8 mouse cellular contexts compared by ENCODE assay signal in the genomic region with DNA sequence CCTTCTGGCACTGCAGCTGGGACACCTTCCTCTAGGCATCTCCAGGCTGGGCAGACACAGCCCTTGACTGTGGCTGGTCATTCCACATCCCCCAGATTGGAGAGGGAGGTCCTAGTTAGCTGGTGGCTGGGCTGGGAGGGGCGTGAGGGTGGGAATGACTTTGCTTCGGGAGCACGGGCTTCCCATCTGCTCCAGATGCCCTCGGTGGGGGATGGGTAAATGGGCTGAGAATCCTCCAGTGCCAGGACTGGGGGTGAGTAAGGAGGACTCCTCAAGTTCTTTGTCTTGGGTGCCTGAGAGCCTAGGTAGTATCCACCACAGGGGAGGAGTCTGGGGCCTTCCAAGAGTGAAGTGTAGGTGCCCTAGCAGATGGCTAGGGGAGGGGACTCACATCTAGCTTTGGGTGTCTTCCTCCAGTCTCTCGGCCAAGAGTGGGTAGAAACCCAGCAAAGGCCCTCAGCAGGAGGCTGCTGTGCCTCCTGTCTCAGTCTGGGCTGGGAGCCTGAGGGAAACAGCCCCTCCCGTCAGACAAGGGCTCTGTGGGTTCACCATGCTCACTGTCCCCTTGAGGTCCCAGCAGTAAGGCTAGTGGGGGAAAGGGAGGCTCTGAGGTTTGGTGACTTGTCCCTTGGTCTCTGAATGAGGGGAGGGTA. TPM values are rescaled to one million over a fixed set of nuclear protein-coding genes. Genes with fewer than 3 reads are reported as not detected.
A peak's percentile ranks its signal among the peaks of the same experiment; 100 is the strongest.
DNase-seq lines count a peak whose midpoint lies in the region; ATAC-seq and TF ChIP-seq lines count a peak whose summit lies in the region.

No protein-coding gene starts in this region.

- peak; percentile 75 to 79 for DNase-seq in cerebellum, postnatal 10 days
- DNase-seq in cerebellum, adult 2 months: no peak
- DNase-seq in left cerebral cortex, postnatal 4 days: peak; percentile 74
- DNase-seq in left cerebral cortex, adult 11 months (ENCODE audit: low spot score): no peak
- no peak for DNase-seq in ovary, adult 18-20 months (ENCODE audit: low spot score)

- ATAC-seq in kidney, embryonic 16.5 days (ENCODE audit: low FRiP score, low TSS enrichment): no peak
- no peak for ATAC-seq in neural tube, embryonic 15.5 days (ENCODE audit: low FRiP score)
- no peak for ATAC-seq in erythroid progenitor cell, adult 5-6 weeks (replicated peaks; ENCODE audit: low FRiP score, poor library complexity, severe bottlenecking)

- no peaks in the 10 kb centered on the region for H3K27me3 ChIP-seq in cerebellum, adult 2 months (ENCODE audit: control insufficient read depth, insufficient read depth, low read length)
- no peaks in the 10 kb centered on the region for H3K27me3 ChIP-seq in kidney, embryonic 16.5 days (ENCODE audit: insufficient read depth, low read length)
- no peaks in the 10 kb centered on the region for H3K27me3 ChIP-seq in neural tube, embryonic 15.5 days (replicated peaks)

- TF ChIP-seq POLR2A in cerebellum, adult 2 months (IDR thresholded peaks at IDR 0.05; ENCODE audit: borderline replicate concordance, insufficient read depth, low read length): no peak

- H3K36me3 ChIP-seq in kidney, embryonic 16.5 days (ENCODE audit: insufficient read depth, low read length): no peaks in the 10 kb centered on the region
- no peaks in the 10 kb centered on the region for H3K36me3 ChIP-seq in neural tube, embryonic 15.5 days

- no peak overlapping the region for H3K4me3 ChIP-seq in cerebellum, adult 2 months (replicated peaks; ENCODE audit: insufficient read depth, low read depth, low read length)
- H3K4me3 ChIP-seq in kidney, embryonic 16.5 days (ENCODE audit: low read length): no peak overlapping the region
- no peak overlapping the region for H3K4me3 ChIP-seq in neural tube, embryonic 15.5 days (replicated peaks)

- peak overlapping the region; percentile 47 for H3K9ac ChIP-seq in kidney, embryonic 16.5 days (replicated peaks; ENCODE audit: low read length)
- H3K9ac ChIP-seq in neural tube, embryonic 15.5 days (replicated peaks): no peak overlapping the region; the same call in 1 of the 2 replicates

- H3K9me3 ChIP-seq in kidney, embryonic 16.5 days (ENCODE audit: low read length): no peaks in the 10 kb centered on the region
- H3K9me3 ChIP-seq in neural tube, embryonic 15.5 days (replicated peaks): no peaks in the 10 kb centered on the region

- intact Hi-C loops in left cerebral cortex, postnatal 4 days (cut with DNase I): no loop called here

- 21% methylated on average over 6 of the region's 6 CpGs for WGBS in cerebellum, adult 2 months
- WGBS in kidney, embryonic 16.5 days: 20% methylated on average over 6 of the region's 6 CpGs
- 12% methylated on average over 6 of the region's 6 CpGs for WGBS in neural tube, embryonic 15.5 days

- no peak overlapping the region for H3K27ac ChIP-seq in cerebellum, adult 2 months (ENCODE audit: insufficient read depth, low read length)
- peak overlapping the region; percentile 62 for H3K27ac ChIP-seq in kidney, embryonic 16.5 days (ENCODE audit: low read length)
- H3K27ac ChIP-seq in neural tube, embryonic 15.5 days (replicated peaks): no peak overlapping the region

- TF ChIP-seq CTCF in cerebellum, adult 2 months (IDR thresholded peaks at IDR 0.05; ENCODE audit: borderline replicate concordance, insufficient read depth, low read depth, low read length): no peak

- peak overlapping the region; percentile 35 for H3K4me2 ChIP-seq in kidney, embryonic 16.5 days (replicated peaks; ENCODE audit: low read depth, low read length)
- 0 out of 2 replicates have a peak overlapping the region, but pooled peaks have one; percentile 95 for H3K4me2 ChIP-seq in neural tube, embryonic 15.5 days

- peaks cover 12% of the 10 kb centered on the region; the same call in 1 of the 2 replicates for H3K4me1 ChIP-seq in cerebellum, adult 2 months (ENCODE audit: control insufficient read depth, insufficient read depth, low read length)
- peaks cover 86% of the 10 kb centered on the region for H3K4me1 ChIP-seq in kidney, embryonic 16.5 days (ENCODE audit: insufficient read depth, low read length)
- H3K4me1 ChIP-seq in neural tube, embryonic 15.5 days: peaks cover 87% of the 10 kb centered on the region

RNA-seq across cellular contexts. Expression of a gene that starts 4.5 kb away (rescaled TPM):
- polyA plus RNA-seq in cerebellum, adult 2 months (2012; rRNA removed): 16.0 and 19.5 TPM in 2 replicates
- total RNA-seq in left cerebral cortex, postnatal 4 days (2021): 10 to 100 TPM; 29.0 to 32.8 TPM
- 43.6 and 53.6 TPM in 2 replicates for polyA plus RNA-seq in kidney, embryonic 16.5 days (2015; fragmentation: Nextera tagmentation; extraction: Ambion mirVana)
- 17.2 and 18.7 TPM in 2 replicates for polyA plus RNA-seq in neural tube, embryonic 15.5 days (2015; fragmentation: Nextera tagmentation; extraction: Ambion mirVana)
- not detected in 2 replicates for total RNA-seq in erythroid progenitor cell, adult 5-6 weeks (2015; ENCODE audit: low replicate concordance)
- total RNA-seq in erythroid progenitor cell, adult 5-6 weeks (2017; ENCODE audit: low replicate concordance): not detected in 2 replicates

RNA-seq across cellular contexts. Expression of a gene that starts 25.8 kb away (rescaled TPM):
- 121 and 132 TPM in 2 replicates for polyA plus RNA-seq in cerebellum, adult 2 months (2012; rRNA removed)
- 10 to 100 TPM; 76.7 to 85.7 TPM for total RNA-seq in left cerebral cortex, postnatal 4 days (2021)
- 67.8 and 80.4 TPM in 2 replicates for polyA plus RNA-seq in kidney, embryonic 16.5 days (2015; fragmentation: Nextera tagmentation; extraction: Ambion mirVana)
- polyA plus RNA-seq in neural tube, embryonic 15.5 days (2015; fragmentation: Nextera tagmentation; extraction: Ambion mirVana): 150 and 179 TPM in 2 replicates
- total RNA-seq in erythroid progenitor cell, adult 5-6 weeks (2015; ENCODE audit: low replicate concordance): 9.4 and 16.8 TPM in 2 replicates
- total RNA-seq in erythroid progenitor cell, adult 5-6 weeks (2017; ENCODE audit: low replicate concordance): 3.9 and 9.6 TPM in 2 replicates

RNA-seq across cellular contexts. Expression of a gene that starts 39.4 kb away (rescaled TPM):
- polyA plus RNA-seq in cerebellum, adult 2 months (2012; rRNA removed): 9.8 and 9.9 TPM in 2 replicates
- total RNA-seq in left cerebral cortex, postnatal 4 days (2021): 10 to 100 TPM; 13.0 to 13.4 TPM
- 21.8 and 25.5 TPM in 2 replicates for polyA plus RNA-seq in kidney, embryonic 16.5 days (2015; fragmentation: Nextera tagmentation; extraction: Ambion mirVana)
- polyA plus RNA-seq in neural tube, embryonic 15.5 days (2015; fragmentation: Nextera tagmentation; extraction: Ambion mirVana): 8.6 and 12.3 TPM in 2 replicates
- total RNA-seq in erythroid progenitor cell, adult 5-6 weeks (2015; ENCODE audit: low replicate concordance): 4.6 and 7.6 TPM in 2 replicates
- 1.7 and 2.7 TPM in 2 replicates for total RNA-seq in erythroid progenitor cell, adult 5-6 weeks (2017; ENCODE audit: low replicate concordance)

RNA-seq across cellular contexts. Expression of a gene that starts 40.7 kb away (rescaled TPM):
- polyA plus RNA-seq in cerebellum, adult 2 months (2012; rRNA removed): 6.4 and 6.5 TPM in 2 replicates
- 1 to 10 TPM; 2.6 to 3.2 TPM for total RNA-seq in left cerebral cortex, postnatal 4 days (2021)
- 26.8 TPM in 2 replicates for polyA plus RNA-seq in kidney, embryonic 16.5 days (2015; fragmentation: Nextera tagmentation; extraction: Ambion mirVana)
- polyA plus RNA-seq in neural tube, embryonic 15.5 days (2015; fragmentation: Nextera tagmentation; extraction: Ambion mirVana): 7.1 and 8.8 TPM in 2 replicates
- total RNA-seq in erythroid progenitor cell, adult 5-6 weeks (2015; ENCODE audit: low replicate concordance): not detected in 2 replicates
- not detected in 2 replicates for total RNA-seq in erythroid progenitor cell, adult 5-6 weeks (2017; ENCODE audit: low replicate concordance)

RNA-seq across cellular contexts. Expression of a gene that starts 40.8 kb away (rescaled TPM):
- polyA plus RNA-seq in cerebellum, adult 2 months (2012; rRNA removed): 60.6 and 64.0 TPM in 2 replicates
- 10 to 100 TPM; 40.0 to 40.2 TPM for total RNA-seq in left cerebral cortex, postnatal 4 days (2021)
- 89.6 and 95.3 TPM in 2 replicates for polyA plus RNA-seq in kidney, embryonic 16.5 days (2015; fragmentation: Nextera tagmentation; extraction: Ambion mirVana)
- 68.6 and 71.0 TPM in 2 replicates for polyA plus RNA-seq in neural tube, embryonic 15.5 days (2015; fragmentation: Nextera tagmentation; extraction: Ambion mirVana)
- total RNA-seq in erythroid progenitor cell, adult 5-6 weeks (2015; ENCODE audit: low replicate concordance): 10.1 and 12.6 TPM in 2 replicates
- total RNA-seq in erythroid progenitor cell, adult 5-6 weeks (2017; ENCODE audit: low replicate concordance): 10.9 and 14.3 TPM in 2 replicates

Comparison
In these comparisons a context has a peak if more than half of its experiments do, and no peak if none do; other contexts are left out.
1. DNase-seq: peak in cerebellum, postnatal 10 days (2 of 2) and left cerebral cortex, postnatal 4 days (single experiment); none in cerebellum, adult 2 months (0 of 2), left cerebral cortex, adult 11 months (single experiment) and ovary, adult 18-20 months (single experiment).